Mouse (Mus musculus): ENCODE measurements at regions not wholly inside any gene's neighbourhood (a gene's known extent, or its start where the extent isn't known, plus 50 kb on each side); places are given as distances from the start of the nearest gene placed in this dataset.

- ATAC-seq (ENCODE audit: insufficient read depth) = no peak
- no peaks in the 10 kb centered on the region for H3K36me3 ChIP-seq (replicated peaks; ENCODE audit: control insufficient read depth, insufficient read depth, low read depth)
- no peaks in the 10 kb centered on the region for H3K4me1 ChIP-seq (replicated peaks; ENCODE audit: control insufficient read depth in 2 of 2, insufficient read depth in 2 of 2, low read length in 1 of 2)
- TF ChIP-seq EP300 (IDR thresholded peaks at IDR 0.05; ENCODE audit: low read depth) = no peak
- no peak for TF ChIP-seq CTCF (IDR thresholded peaks at IDR 0.05; ENCODE audit: low read depth)
- DNase-seq (ENCODE audit: low read depth in 3 of 3, low spot score in 3 of 3) = no peak
- H3K27ac ChIP-seq = no peak overlapping the region
- H3K4me2 ChIP-seq (ENCODE audit: low read depth) = no peak overlapping the region
- no peaks in the 10 kb centered on the region for H3K9me3 ChIP-seq (ENCODE audit: control insufficient read depth, low read length)
- no peaks in the 10 kb centered on the region for H3K27me3 ChIP-seq (ENCODE audit: control insufficient read depth, insufficient read depth, low read length)
- no peak overlapping the region for H3K9ac ChIP-seq (replicated peaks)
- no peak overlapping the region for H3K4me3 ChIP-seq (ENCODE audit: insufficient read depth in 1 of 2, low read depth in 2 of 2, low read length in 2 of 2)
These were observed 310.3 kb upstream of the N6amt1 start for GRCm38 (mm10) chr16:87043689-87044088.

- DNase-seq (ENCODE audit: low read depth in 3 of 3, low spot score in 3 of 3) = no peak
- Histone ChIP-seq H3K27ac (no peak overlapping the region), H3K36me3 (replicated peaks; ENCODE audit: control insufficient read depth, insufficient read depth, low read depth) (no peaks in the 10 kb centered on the region), H3K27me3 (ENCODE audit: control insufficient read depth, insufficient read depth, low read length) (no peaks in the 10 kb centered on the region), H3K4me2 (ENCODE audit: low read depth) (no peak overlapping the region), H3K4me1 (replicated peaks; ENCODE audit: control insufficient read depth in 2 of 2, insufficient read depth in 2 of 2, low read length in 1 of 2) (no peaks in the 10 kb centered on the region), H3K4me3 (ENCODE audit: insufficient read depth in 1 of 2, low read depth in 2 of 2, low read length in 2 of 2) (no peak overlapping the region), H3K9ac (replicated peaks) (no peak overlapping the region), H3K9me3 (ENCODE audit: control insufficient read depth, low read length) (no peaks in the 10 kb centered on the region)
- no peak for ATAC-seq (ENCODE audit: insufficient read depth)
- WGBS (ENCODE audit: insufficient replicate concordance) = 66% methylated on average over 4 of the region's 4 CpGs
- TF ChIP-seq CTCF (IDR thresholded peaks at IDR 0.05; ENCODE audit: low read depth) (no peak), EP300 (IDR thresholded peaks at IDR 0.05; ENCODE audit: low read depth) (no peak)
These were observed 313.6 kb upstream of the N6amt1 start for GRCm38 (mm10) chr16:87040366-87040765.

GRCm38 (mm10) chr16:87039861-87040260 lies 314.1 kb upstream of the N6amt1 start:
- Histone ChIP-seq H3K9me3 (ENCODE audit: control insufficient read depth, low read length) (no peaks in the 10 kb centered on the region), H3K4me1 (replicated peaks; ENCODE audit: control insufficient read depth in 2 of 2, insufficient read depth in 2 of 2, low read length in 1 of 2) (no peaks in the 10 kb centered on the region), H3K9ac (replicated peaks) (no peak overlapping the region), H3K4me3 (ENCODE audit: insufficient read depth in 1 of 2, low read depth in 2 of 2, low read length in 2 of 2) (no peak overlapping the region), H3K27me3 (ENCODE audit: control insufficient read depth, insufficient read depth, low read length) (no peaks in the 10 kb centered on the region), H3K27ac (no peak overlapping the region), H3K36me3 (replicated peaks; ENCODE audit: control insufficient read depth, insufficient read depth, low read depth) (no peaks in the 10 kb centered on the region), H3K4me2 (ENCODE audit: low read depth) (no peak overlapping the region)
- ATAC-seq (ENCODE audit: insufficient read depth) = no peak
- TF ChIP-seq EP300 (IDR thresholded peaks at IDR 0.05; ENCODE audit: low read depth) = no peak
- no peak for TF ChIP-seq CTCF (IDR thresholded peaks at IDR 0.05; ENCODE audit: low read depth)
- WGBS (ENCODE audit: insufficient replicate concordance) = 35% methylated on average over 1 of the region's 1 CpGs
- DNase-seq (ENCODE audit: low read depth in 3 of 3, low spot score in 3 of 3) = no peak

DNA sequence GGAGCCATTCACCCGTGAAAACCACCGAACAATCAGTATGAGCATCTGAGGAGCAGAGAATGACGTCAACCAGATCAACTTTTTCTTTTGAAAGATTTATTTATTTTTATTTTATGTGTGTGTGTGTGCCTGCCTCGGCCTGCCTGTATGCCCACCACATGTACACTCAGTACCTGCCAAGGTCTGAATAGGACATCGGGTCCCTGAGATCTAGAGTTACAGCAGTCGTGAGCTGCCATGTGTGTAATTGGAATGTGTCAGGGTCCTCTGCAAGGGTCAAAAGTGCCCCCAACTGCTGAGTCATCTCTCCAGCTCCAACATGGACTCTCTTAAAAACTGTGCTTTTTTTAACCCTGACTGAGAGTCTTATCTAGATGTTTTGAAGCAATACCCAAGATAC lies 316.9 kb upstream of the N6amt1 start:
- no peak for ATAC-seq (ENCODE audit: insufficient read depth)
- H3K9ac ChIP-seq (replicated peaks) = no peak overlapping the region
- no peaks in the 10 kb centered on the region for H3K36me3 ChIP-seq (replicated peaks; ENCODE audit: control insufficient read depth, insufficient read depth, low read depth)
- no peaks in the 10 kb centered on the region for H3K4me1 ChIP-seq (replicated peaks; ENCODE audit: control insufficient read depth in 2 of 2, insufficient read depth in 2 of 2, low read length in 1 of 2)
- H3K4me2 ChIP-seq (ENCODE audit: low read depth) = no peak overlapping the region
- WGBS (ENCODE audit: insufficient replicate concordance) = 62% methylated on average over 6 of the region's 6 CpGs
- no peaks in the 10 kb centered on the region for H3K27me3 ChIP-seq (ENCODE audit: control insufficient read depth, insufficient read depth, low read length)
- no peak overlapping the region for H3K4me3 ChIP-seq (ENCODE audit: insufficient read depth in 1 of 2, low read depth in 2 of 2, low read length in 2 of 2)
- no peaks in the 10 kb centered on the region for H3K9me3 ChIP-seq (ENCODE audit: control insufficient read depth, low read length)
- no peak overlapping the region for H3K27ac ChIP-seq
- no peak for DNase-seq (ENCODE audit: low read depth in 3 of 3, low spot score in 3 of 3)
- no peak for TF ChIP-seq EP300 (IDR thresholded peaks at IDR 0.05; ENCODE audit: low read depth)
- no peak for TF ChIP-seq CTCF (IDR thresholded peaks at IDR 0.05; ENCODE audit: low read depth)

DNA sequence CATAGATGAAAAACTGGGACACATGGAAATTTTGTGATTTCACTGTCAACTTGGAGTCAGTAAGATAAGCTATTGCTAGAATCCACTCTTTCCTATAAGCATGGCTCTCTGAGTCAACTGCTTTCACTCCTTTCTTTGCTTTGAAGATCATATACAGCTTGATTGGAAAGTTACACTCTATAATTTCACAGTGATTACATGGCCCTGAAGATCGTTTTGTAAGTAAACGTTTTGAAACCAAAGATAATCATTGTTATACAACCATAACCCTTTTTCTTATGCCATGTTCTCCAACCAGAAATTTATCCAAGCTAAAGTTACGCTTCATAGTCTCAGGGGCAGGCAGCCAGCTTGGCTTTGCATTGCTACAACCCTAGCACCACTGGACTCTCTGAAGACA lies 322.1 kb upstream of the N6amt1 start:
- no peak overlapping the region for H3K4me3 ChIP-seq (ENCODE audit: insufficient read depth in 1 of 2, low read depth in 2 of 2, low read length in 2 of 2)
- 43% methylated on average over 3 of the region's 3 CpGs for WGBS (ENCODE audit: insufficient replicate concordance)

More for the DNA sequence above, 322.1 kb upstream of the N6amt1 start:
- Histone ChIP-seq H3K27me3 (ENCODE audit: control insufficient read depth, insufficient read depth, low read length) (no peaks in the 10 kb centered on the region), H3K9ac (replicated peaks) (no peak overlapping the region), H3K36me3 (replicated peaks; ENCODE audit: control insufficient read depth, insufficient read depth, low read depth) (no peaks in the 10 kb centered on the region), H3K4me2 (ENCODE audit: low read depth) (no peak overlapping the region), H3K4me1 (replicated peaks; ENCODE audit: control insufficient read depth in 2 of 2, insufficient read depth in 2 of 2, low read length in 1 of 2) (no peaks in the 10 kb centered on the region), H3K9me3 (ENCODE audit: control insufficient read depth, low read length) (no peaks in the 10 kb centered on the region), H3K27ac (no peak overlapping the region)
- DNase-seq (ENCODE audit: low read depth in 3 of 3, low spot score in 3 of 3) = no peak
- ATAC-seq (ENCODE audit: insufficient read depth) = no peak
- TF ChIP-seq CTCF (IDR thresholded peaks at IDR 0.05; ENCODE audit: low read depth) (no peak), EP300 (IDR thresholded peaks at IDR 0.05; ENCODE audit: low read depth) (no peak)

Data from liver, embryonic 14.5 days (tissue).